Mouse (Mus musculus): ENCODE data around the gene Tmem44.
"Not testable (repeated sequence)": the region's sequence is repeated elsewhere in the genome, so short reads cannot be mapped to it uniquely, and the experiment has no call there.

The Tmem44 gene

GRCm38 (mm10) chr16:30497307-30497706, 53.3 kb downstream of the Tmem44 start:
- DNase-seq (ENCODE audit: low spot score in 2 of 2) = no peak

- no peak for DNase-seq (ENCODE audit: low spot score in 2 of 2)
These were observed 55.8 kb downstream of the Tmem44 start for GRCm38 (mm10) chr16:30494883-30495282.

DNA sequence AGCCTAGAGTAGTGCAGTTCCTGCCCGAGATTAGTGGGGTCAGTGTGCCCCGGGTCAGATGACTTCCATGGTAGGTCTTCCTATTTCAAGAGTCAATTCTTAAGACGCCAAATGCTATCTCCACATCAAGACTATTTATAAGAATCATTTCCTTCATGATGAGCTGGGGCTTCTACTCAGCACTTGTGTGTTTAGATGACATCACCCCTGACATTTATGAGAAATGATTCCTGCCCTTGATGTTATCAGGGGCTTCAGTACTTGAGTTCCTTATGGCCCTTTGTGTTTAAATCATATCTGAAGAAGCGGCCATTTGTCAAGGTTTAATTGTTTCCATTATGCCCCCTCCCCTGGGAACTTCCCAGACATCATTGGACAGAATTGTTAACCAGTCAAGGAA, 58.9 kb downstream of the Tmem44 start:
- no peak for DNase-seq (ENCODE audit: low spot score in 2 of 2)

GRCm38 (mm10) chr16:30490791-30491190, 59.9 kb downstream of the Tmem44 start:
- no peak for DNase-seq (ENCODE audit: low spot score in 2 of 2)

GRCm38 (mm10) chr16:30490316-30490715, 60.3 kb downstream of the Tmem44 start:
- no peak for DNase-seq (ENCODE audit: low spot score in 2 of 2)

- DNase-seq (ENCODE audit: low spot score in 2 of 2) = no peak
These were observed 61.0 kb downstream of the Tmem44 start for GRCm38 (mm10) chr16:30489662-30490061.

DNA sequence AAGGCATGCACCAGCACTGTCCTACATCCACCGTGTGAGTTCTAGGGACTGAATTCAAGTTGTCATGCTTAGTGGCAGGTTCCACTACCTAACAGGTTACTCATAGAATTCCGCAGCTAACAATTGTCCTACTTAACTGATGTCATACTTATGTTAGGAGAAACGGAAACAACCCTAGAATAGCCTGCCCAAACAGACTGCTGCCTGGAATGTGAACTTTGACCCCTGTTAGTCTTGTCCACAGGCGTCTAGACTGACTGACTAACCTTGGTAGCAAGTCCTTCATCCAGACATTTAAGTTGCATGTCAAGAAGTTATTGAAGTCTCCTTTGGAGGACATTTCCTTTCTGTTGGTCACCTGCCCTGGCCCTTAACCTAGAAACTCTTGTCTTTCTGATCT, 64.1 kb downstream of the Tmem44 start:
- DNase-seq (ENCODE audit: low spot score in 2 of 2) = no peak

GRCm38 (mm10) chr16:30477791-30478190, 72.9 kb downstream of the Tmem44 start:
- DNase-seq (ENCODE audit: low spot score in 2 of 2) = no peak

DNA sequence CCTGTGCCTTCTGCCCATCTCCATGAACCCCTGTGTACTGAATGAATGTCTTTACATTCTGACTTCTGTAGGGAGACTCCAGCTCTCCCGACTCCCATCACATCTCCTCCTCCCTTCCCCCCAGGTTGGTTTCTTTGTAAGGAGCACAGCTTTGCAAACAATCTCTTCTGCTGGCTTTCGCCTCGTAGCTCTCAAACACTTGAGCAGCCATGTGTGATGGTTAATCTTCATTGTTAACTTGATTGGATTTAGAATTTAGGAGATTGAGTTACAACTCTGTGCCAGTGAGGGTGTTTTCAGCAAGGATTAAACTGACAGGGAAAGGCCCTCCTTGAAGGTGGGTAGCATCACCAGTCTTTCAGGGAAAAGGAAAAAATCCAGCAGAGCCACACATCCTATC, 73.6 kb downstream of the Tmem44 start:
- no peak for DNase-seq (ENCODE audit: low spot score in 2 of 2)

- DNase-seq (ENCODE audit: low spot score in 2 of 2) = no peak
These were observed 74.8 kb downstream of the Tmem44 start for GRCm38 (mm10) chr16:30475633-30476461.

- DNase-seq (ENCODE audit: low spot score in 2 of 2) = no peak
These were observed 78.2 kb downstream of the Tmem44 start for GRCm38 (mm10) chr16:30472447-30472846.

GRCm38 (mm10) chr16:30471912-30472311, 78.7 kb downstream of the Tmem44 start:
- no peak for DNase-seq (ENCODE audit: low spot score in 2 of 2)

- DNase-seq (ENCODE audit: low spot score in 2 of 2) = no peak
These were observed 81.7 kb downstream of the Tmem44 start for GRCm38 (mm10) chr16:30468944-30469343.

DNA sequence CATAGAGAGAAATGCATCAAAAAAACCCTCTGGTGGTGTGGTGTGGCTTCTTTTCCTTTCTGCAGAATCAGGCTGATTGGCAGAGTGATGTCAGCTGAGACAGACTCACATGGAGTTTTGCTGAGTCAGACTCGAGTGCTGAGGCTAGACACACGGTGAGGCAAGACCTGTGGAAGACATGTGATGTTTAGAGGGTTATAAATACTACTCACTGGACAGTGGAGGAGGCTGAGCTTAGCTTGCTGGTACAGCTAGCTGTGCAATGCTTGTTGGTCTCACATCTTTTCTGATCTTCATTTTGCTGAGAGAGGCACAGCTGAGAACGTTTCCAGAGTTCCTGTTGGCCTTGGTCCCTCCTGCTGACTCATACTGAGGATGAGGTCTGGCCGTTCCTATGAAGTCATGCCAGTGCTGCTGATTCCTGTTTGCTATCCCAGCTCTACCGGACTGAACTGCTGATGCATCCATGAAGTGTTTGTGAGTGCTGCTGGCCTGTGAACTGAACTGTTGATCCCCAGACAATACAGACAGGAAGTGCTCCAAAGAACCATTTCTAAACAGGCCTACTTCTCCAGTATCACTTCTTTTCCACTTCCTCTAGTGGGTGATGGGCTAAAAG, 84.9 kb downstream of the Tmem44 start:
- no peak for DNase-seq (ENCODE audit: low spot score in 2 of 2)

DNA sequence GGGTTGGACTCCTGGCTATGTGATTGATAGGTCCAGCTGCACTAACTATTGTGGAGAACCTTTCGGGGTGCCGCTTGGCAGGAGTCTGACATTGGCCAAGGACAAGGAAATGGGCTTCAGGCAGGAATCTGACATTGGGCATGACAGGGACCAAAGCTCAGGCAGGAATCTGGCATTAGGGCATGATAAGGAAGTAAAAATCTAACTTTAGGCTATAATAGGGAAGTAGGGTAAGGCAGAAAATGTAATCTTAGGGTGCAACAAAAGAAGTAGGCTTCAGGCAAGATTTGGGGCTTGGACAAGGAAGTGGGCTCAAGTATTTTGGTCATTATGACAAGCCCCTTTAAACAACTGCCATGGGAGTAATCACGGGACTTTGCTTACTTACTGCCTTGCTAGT, 85.9 kb downstream of the Tmem44 start:
- not testable (repeated sequence) for DNase-seq (ENCODE audit: low spot score in 2 of 2)
